ENCODE assay signal across 8 mouse cellular contexts in the genomic region with DNA sequence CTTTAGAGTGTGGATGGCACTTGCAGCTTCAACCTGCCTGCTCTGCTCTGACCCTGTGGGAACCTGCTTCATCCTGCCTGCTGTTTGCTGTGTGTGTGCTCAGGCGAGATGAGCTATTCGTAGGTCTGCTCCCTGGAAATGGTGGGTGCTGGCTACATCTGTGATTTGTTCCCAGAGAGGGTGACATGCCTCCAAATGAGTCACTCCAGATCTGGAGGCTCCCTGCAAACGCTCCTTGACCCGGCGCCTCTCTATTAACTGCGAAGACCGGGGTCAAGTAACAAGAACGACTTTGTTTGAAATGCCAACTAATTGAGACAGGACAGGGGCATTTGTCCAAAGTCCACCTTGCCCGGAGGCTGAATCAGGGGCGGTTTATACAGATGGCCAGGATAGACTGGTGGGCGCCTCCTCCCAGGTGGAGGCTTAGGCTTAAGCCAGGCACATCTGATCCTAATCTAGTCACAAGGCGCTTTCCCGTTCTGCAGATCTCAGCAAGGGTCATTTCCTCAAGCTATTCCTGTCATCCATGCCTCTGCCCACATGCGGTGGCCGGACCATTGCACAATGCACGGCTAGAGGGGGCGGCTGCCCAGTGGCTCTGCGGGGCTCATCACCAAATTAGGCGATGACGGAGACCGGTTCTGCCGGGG. TPM values are rescaled to one million over a fixed set of nuclear protein-coding genes. Genes with fewer than 3 reads are reported as not detected.
DNase-seq lines count a peak whose midpoint lies in the region; ATAC-seq and TF ChIP-seq lines count a peak whose summit lies in the region.

No protein-coding gene starts in this region.

- peak overlapping the region; percentile 98 for H3K9ac ChIP-seq in heart, embryonic 14.5 days (ENCODE audit: low read length)
- H3K9ac ChIP-seq in MEL (ENCODE audit: control insufficient read depth, low read depth, low read length, poor library complexity, severe bottlenecking), result peak overlapping the region; percentile 94
- H3K9ac ChIP-seq in kidney, embryonic 15.5 days, result peak overlapping the region; percentile 36

- H3K79me2 ChIP-seq in MEL (ENCODE audit: control insufficient read depth, insufficient read depth, low read length, poor library complexity), result peaks cover 24% of the 10 kb centered on the region

- TF ChIP-seq RAD21 in MEL (IDR thresholded peaks at IDR 0.05; ENCODE audit: low read depth, low read length), result no peak

- ATAC-seq in heart, embryonic 14.5 days (ENCODE audit: insufficient number of reproducible peaks, insufficient read depth, low FRiP score, low read depth), result peak; percentile 28
- peak; percentile 30 for ATAC-seq in kidney, embryonic 15.5 days (replicated peaks; ENCODE audit: low FRiP score)
- peak; percentile 54 for ATAC-seq in megakaryocyte, adult 5-6 weeks (ENCODE audit: poor library complexity, severe bottlenecking)

- no peak for TF ChIP-seq CTCF in MEL (IDR thresholded peaks at IDR 0.05 in 2 of 3, conservative IDR thresholded peaks at IDR 0.05 in 1 of 3; ENCODE audit: control insufficient read depth in 1 of 3, insufficient read depth in 1 of 3, low read depth in 2 of 3, low read length in 3 of 3, poor library complexity in 1 of 3, severe bottlenecking in 1 of 3)

- 12% methylated on average over 22 of the region's 22 CpGs for WGBS in heart, embryonic 14.5 days
- 5% methylated on average over 22 of the region's 22 CpGs for WGBS in kidney, embryonic 15.5 days

- H3K27me3 ChIP-seq in heart, embryonic 14.5 days (ENCODE audit: control insufficient read depth, insufficient read depth, low read length), result no peaks in the 10 kb centered on the region
- H3K27me3 ChIP-seq in MEL (ENCODE audit: control insufficient read depth in 1 of 2, insufficient read depth in 2 of 2, low read length in 2 of 2), result no peaks in the 10 kb centered on the region
- no peaks in the 10 kb centered on the region for H3K27me3 ChIP-seq in kidney, embryonic 15.5 days

- no peak for TF ChIP-seq POLR2A in MEL (IDR thresholded peaks at IDR 0.05; ENCODE audit: control insufficient read depth in 1 of 2, insufficient read depth in 1 of 2, low read depth in 1 of 2, low read length in 2 of 2, poor library complexity in 1 of 2)

- H3K4me2 ChIP-seq in heart, embryonic 14.5 days (ENCODE audit: low read length), result peak overlapping the region; percentile 93
- H3K4me2 ChIP-seq in kidney, embryonic 15.5 days, result peak overlapping the region; percentile 91

- H3K9me3 ChIP-seq in heart, embryonic 14.5 days (ENCODE audit: control insufficient read depth, low read length), result no peaks in the 10 kb centered on the region
- H3K9me3 ChIP-seq in MEL (replicated peaks; ENCODE audit: insufficient read depth, low read length), result no peaks in the 10 kb centered on the region
- no peaks in the 10 kb centered on the region for H3K9me3 ChIP-seq in kidney, embryonic 15.5 days (replicated peaks)

- peak overlapping the region; percentile 71 to 91 for H3K27ac ChIP-seq in heart, embryonic 14.5 days (replicated peaks in 1 of 2; ENCODE audit: control insufficient read depth in 1 of 2, insufficient read depth in 1 of 2, low read depth in 2 of 2, low read length in 2 of 2)
- peak overlapping the region; percentile 59 for H3K27ac ChIP-seq in MEL (ENCODE audit: control insufficient read depth, low read depth, low read length)
- H3K27ac ChIP-seq in kidney, embryonic 15.5 days, result peak overlapping the region; percentile 97

- DNase-seq in heart, postnatal 14 days, result no peak
- peak; percentile 40 for DNase-seq in MEL (ENCODE audit: low read depth, low spot score)
- DNase-seq in fibroblast of lung, adult 2 months (ENCODE audit: low read depth), result peak; percentile 77
- DNase-seq in urinary bladder, adult 2 months (ENCODE audit: low spot score), result no peak
- no peak for DNase-seq in gastrocnemius, adult 8-10 months (ENCODE audit: low spot score in 2 of 2)

- no peak for TF ChIP-seq EP300 in MEL (IDR thresholded peaks at IDR 0.05; ENCODE audit: low read depth in 1 of 2, low read length in 2 of 2)

- intact Hi-C loops in heart, postnatal 14 days (cut with DNase I), result loop anchor here (2.0 to 5.0 kb wide), 2 partner anchors 41 to 195 kb away; no protein-coding TSS in a partner anchor

- H3K4me1 ChIP-seq in heart, embryonic 14.5 days (ENCODE audit: control insufficient read depth in 2 of 2, insufficient read depth in 2 of 2, low read length in 2 of 2), result peaks cover 20 to 31% of the 10 kb centered on the region in 2 experiments
- H3K4me1 ChIP-seq in MEL (ENCODE audit: control insufficient read depth in 1 of 2, insufficient read depth in 2 of 2, low read length in 2 of 2), result peaks cover 0 to 8% of the 10 kb centered on the region in 2 experiments; a peak in 1 of 4 replicates
- peaks cover 43% of the 10 kb centered on the region for H3K4me1 ChIP-seq in kidney, embryonic 15.5 days

- H3K36me3 ChIP-seq in heart, embryonic 14.5 days (ENCODE audit: control insufficient read depth, insufficient read depth, low read length), result peaks cover 40% of the 10 kb centered on the region
- H3K36me3 ChIP-seq in MEL (ENCODE audit: control insufficient read depth in 1 of 2, insufficient read depth in 2 of 2, low read length in 2 of 2), result peaks cover 5 to 7% of the 10 kb centered on the region in 2 experiments
- peaks cover 61% of the 10 kb centered on the region for H3K36me3 ChIP-seq in kidney, embryonic 15.5 days

- peak overlapping the region; percentile 30 to 85 for H3K4me3 ChIP-seq in heart, embryonic 14.5 days (ENCODE audit: control insufficient read depth in 1 of 2, insufficient read depth in 1 of 2, low read depth in 1 of 2, low read length in 2 of 2)
- peak overlapping the region; percentile 36 to 66 for H3K4me3 ChIP-seq in MEL (ENCODE audit: control insufficient read depth in 1 of 2, insufficient read depth in 1 of 2, low read depth in 2 of 2, low read length in 2 of 2)
- H3K4me3 ChIP-seq in kidney, embryonic 15.5 days (replicated peaks), result peak overlapping the region; percentile 91

TF ChIP-seq in MEL, 35 proteins besides CTCF, POLR2A, EP300 and RAD21:
- TF ChIP-seq USF1 (IDR thresholded peaks at IDR 0.05; ENCODE audit: low read depth, low read length), result 0 out of 2 replicates have a peak, but pooled peaks have one; percentile 15
- TF ChIP-seq POLR2AphosphoS5 (IDR thresholded peaks at IDR 0.05; ENCODE audit: borderline replicate concordance, low read depth, low read length), result no peak
- TF ChIP-seq NELFE (IDR thresholded peaks at IDR 0.05; ENCODE audit: low read depth, low read length), result no peak
- TF ChIP-seq CHD1 (IDR thresholded peaks at IDR 0.05; ENCODE audit: low read depth, low read length), result 0 out of 2 replicates have a peak, but pooled peaks have one; percentile 26

RNA-seq across cellular contexts. Expression of gene Rpl10a, which starts 0.5 kb away (rescaled TPM):
- 440 and 513 TPM in 2 replicates for polyA plus RNA-seq in heart, embryonic 14.5 days (2014; fragmentation: Nextera tagmentation; extraction: Ambion mirVana)
- 100 to 1,000 TPM; 411 to 471 TPM for total RNA-seq in heart, postnatal 14 days (2021)
- 2,803 and 2,872 TPM in 2 replicates for total RNA-seq in MEL (2012; rRNA removed)
- polyA plus RNA-seq in MEL (2012; ENCODE audit: insufficient read depth in 1 of 2, insufficient read length in 2 of 2, low read depth in 1 of 2, low replicate concordance in 2 of 2, missing spikeins in 1 of 2), result 1,000 to 10,000 TPM in 1 of 2 experiments, not detected in 1; 2,044 TPM
- 643 and 689 TPM in 2 replicates for polyA plus RNA-seq in kidney, embryonic 15.5 days (2015; fragmentation: Nextera tagmentation; extraction: Ambion mirVana)
- total RNA-seq in megakaryocyte, adult 5-6 weeks (2015), result 1,429 and 1,585 TPM in 2 replicates
- total RNA-seq in megakaryocyte, adult 5-6 weeks (2017), result 468 and 491 TPM in 2 replicates
- 1,892 and 2,281 TPM in 2 replicates for polyA plus RNA-seq in urinary bladder, adult 2 months (2012; rRNA removed)
- total RNA-seq in gastrocnemius, adult 8-10 months (2022), result 100 to 1,000 TPM; 377 to 515 (median 422) TPM

RNA-seq across cellular contexts. Expression of gene Fance, which starts 14.5 kb away (rescaled TPM):
- polyA plus RNA-seq in heart, embryonic 14.5 days (2014; fragmentation: Nextera tagmentation; extraction: Ambion mirVana), result 17.8 and 19.5 TPM in 2 replicates
- 10 to 100 TPM; 12.8 to 14.2 TPM for total RNA-seq in heart, postnatal 14 days (2021)
- total RNA-seq in MEL (2012; rRNA removed), result 46.0 and 51.2 TPM in 2 replicates
- 100 to 1,000 TPM; 105 to 382 TPM for polyA plus RNA-seq in MEL (2012; ENCODE audit: insufficient read depth in 1 of 2, insufficient read length in 2 of 2, low read depth in 1 of 2, low replicate concordance in 2 of 2, missing spikeins in 1 of 2)
- 28.4 and 33.7 TPM in 2 replicates for polyA plus RNA-seq in kidney, embryonic 15.5 days (2015; fragmentation: Nextera tagmentation; extraction: Ambion mirVana)
- 11.5 and 11.9 TPM in 2 replicates for total RNA-seq in megakaryocyte, adult 5-6 weeks (2015)
- 7.5 and 14.3 TPM in 2 replicates for total RNA-seq in megakaryocyte, adult 5-6 weeks (2017)
- 11.6 and 18.0 TPM in 2 replicates for polyA plus RNA-seq in urinary bladder, adult 2 months (2012; rRNA removed)
- 10 to 100 TPM in 1 of 4 experiments, 1 to 10 TPM in 3; 9.0 to 14.3 (median 9.3) TPM for total RNA-seq in gastrocnemius, adult 8-10 months (2022)

RNA-seq across cellular contexts. Expression of gene Tead3, which starts 22.8 kb away (rescaled TPM):
- polyA plus RNA-seq in heart, embryonic 14.5 days (2014; fragmentation: Nextera tagmentation; extraction: Ambion mirVana), result 5.4 and 7.2 TPM in 2 replicates
- 10 to 100 TPM; 12.3 to 19.2 TPM for total RNA-seq in heart, postnatal 14 days (2021)
- 0.46 and 0.73 TPM in 2 replicates for total RNA-seq in MEL (2012; rRNA removed)
- 1 to 10 TPM in 1 of 2 experiments, not detected in 1; 4.1 TPM for polyA plus RNA-seq in MEL (2012; ENCODE audit: insufficient read depth in 1 of 2, insufficient read length in 2 of 2, low read depth in 1 of 2, low replicate concordance in 2 of 2, missing spikeins in 1 of 2)
- polyA plus RNA-seq in kidney, embryonic 15.5 days (2015; fragmentation: Nextera tagmentation; extraction: Ambion mirVana), result 9.8 and 11.0 TPM in 2 replicates
- total RNA-seq in megakaryocyte, adult 5-6 weeks (2015), result not detected in 2 replicates
- not detected in 2 replicates for total RNA-seq in megakaryocyte, adult 5-6 weeks (2017)
- polyA plus RNA-seq in urinary bladder, adult 2 months (2012; rRNA removed), result 41.6 and 64.2 TPM in 2 replicates
- total RNA-seq in gastrocnemius, adult 8-10 months (2022), result 1 to 10 TPM; 3.2 to 5.7 (median 4.5) TPM

RNA-seq across cellular contexts. Expression of gene Tulp1, which starts 37.2 kb away (rescaled TPM):
- polyA plus RNA-seq in heart, embryonic 14.5 days (2014; fragmentation: Nextera tagmentation; extraction: Ambion mirVana), result 3.3 and 3.4 TPM in 2 replicates
- under 1 TPM; 0.41 TPM for total RNA-seq in heart, postnatal 14 days (2021)
- total RNA-seq in MEL (2012; rRNA removed), result 0.23 and 0.49 TPM in 2 replicates
- 1 to 10 TPM in 1 of 2 experiments, not detected in 1; 2.4 TPM for polyA plus RNA-seq in MEL (2012; ENCODE audit: insufficient read depth in 1 of 2, insufficient read length in 2 of 2, low read depth in 1 of 2, low replicate concordance in 2 of 2, missing spikeins in 1 of 2)
- 5.6 and 6.4 TPM in 2 replicates for polyA plus RNA-seq in kidney, embryonic 15.5 days (2015; fragmentation: Nextera tagmentation; extraction: Ambion mirVana)
- not detected in 2 replicates for total RNA-seq in megakaryocyte, adult 5-6 weeks (2015)
- total RNA-seq in megakaryocyte, adult 5-6 weeks (2017), result not detected in 2 replicates
- polyA plus RNA-seq in urinary bladder, adult 2 months (2012; rRNA removed), result 0.65 and 0.84 TPM in 2 replicates
- total RNA-seq in gastrocnemius, adult 8-10 months (2022), result not detected

Comparison
In these comparisons a context has a peak if more than half of its experiments do, and no peak if none do; other contexts are left out.
1. H3K9ac ChIP-seq: peak in every context shown above with its lines; median percentile 98 in heart, embryonic 14.5 days; 94 in MEL; 36 in kidney, embryonic 15.5 days.
2. DNase-seq: peak in MEL (single experiment) and fibroblast of lung, adult 2 months (single experiment); none in heart, postnatal 14 days (0 of 2), urinary bladder, adult 2 months (single experiment) and gastrocnemius, adult 8-10 months (0 of 2).
3. Peak in every context shown above with its lines, with median percentiles within 50 percentile points of each other: ATAC-seq, H3K27ac ChIP-seq and H3K4me3 ChIP-seq.